Mouse (Mus musculus): Measurements from ENCODE around the gene Gm49342. TPM values are rescaled to one million over a fixed set of nuclear protein-coding genes. Genes with fewer than 3 reads are reported as not detected.

Gm49342 gene
- not detected for polyA plus RNA-seq (2014; fragmentation: Illumina TruSeq; extraction: RNeasy Lipid Tissue Mini Kit (QIAGEN cat#74804); ENCODE audit: low replicate concordance)

GRCm38 (mm10) chr14:50943932-50944667 is at the start of gene Gm49342:
Gene Gm49342 (plus strand): TSS chr14:50944517.

GRCm38 (mm10) chr14:50897374-50897765 is 46.9 kb upstream of the Gm49342 start, which contains the start of gene Klhl33:
Gene Klhl33 (minus strand): TSS chr14:50897507.

GRCm38 (mm10) chr14:50924281-50925064 is 19.8 kb upstream of the Gm49342 start, which contains the start of the genes Osgep and Apex1:
Gene Osgep (minus strand): TSS chr14:50924893.
Gene Apex1 (plus strand): TSS chr14:50924968.

GRCm38 (mm10) chr14:50930754-50931492 is 13.4 kb upstream of the Gm49342 start, which contains the start of the genes Pip4p1 and Pnp:
Gene Pip4p1 (minus strand): TSS chr14:50930856.
Gene Pnp (plus strand): TSS chr14:50931082.

GRCm38 (mm10) chr14:50955942-50956508 is 11.7 kb downstream of the Gm49342 start, which contains the start of gene Pnp2:
Gene Pnp2 (plus strand): TSS chr14:50955992.

GRCm38 (mm10) chr14:51007152-51007801 is 63.0 kb downstream of the Gm49342 start, which contains the start of gene Rnase10:
Gene Rnase10 (plus strand): TSS chr14:51007751.

Other genes with a start within 250 kb of the Gm49342 start
- gene Olfr748, start 237.1 kb upstream of the Gm49342 start, polyA plus RNA-seq (2014; fragmentation: Illumina TruSeq; extraction: RNeasy Lipid Tissue Mini Kit (QIAGEN cat#74804); ENCODE audit: low replicate concordance), result not detected
- not detected for gene Olfr749, start 199.4 kb upstream of the Gm49342 start, polyA plus RNA-seq (2014; fragmentation: Illumina TruSeq; extraction: RNeasy Lipid Tissue Mini Kit (QIAGEN cat#74804); ENCODE audit: low replicate concordance)
- 15.0 TPM for gene Ttc5, start 159.0 kb upstream of the Gm49342 start, polyA plus RNA-seq (2014; fragmentation: Illumina TruSeq; extraction: RNeasy Lipid Tissue Mini Kit (QIAGEN cat#74804); ENCODE audit: low replicate concordance)
- gene Ccnb1ip1, start 136.8 kb upstream of the Gm49342 start, polyA plus RNA-seq (2014; fragmentation: Illumina TruSeq; extraction: RNeasy Lipid Tissue Mini Kit (QIAGEN cat#74804); ENCODE audit: low replicate concordance), result not detected
- 40.6 TPM for gene Parp2, start 136.7 kb upstream of the Gm49342 start, polyA plus RNA-seq (2014; fragmentation: Illumina TruSeq; extraction: RNeasy Lipid Tissue Mini Kit (QIAGEN cat#74804); ENCODE audit: low replicate concordance)
- gene Tep1, start 74.0 kb upstream of the Gm49342 start, polyA plus RNA-seq (2014; fragmentation: Illumina TruSeq; extraction: RNeasy Lipid Tissue Mini Kit (QIAGEN cat#74804); ENCODE audit: low replicate concordance), result 55.9 TPM
- 5.5 TPM for gene Klhl33, start 47.0 kb upstream of the Gm49342 start, polyA plus RNA-seq (2014; fragmentation: Illumina TruSeq; extraction: RNeasy Lipid Tissue Mini Kit (QIAGEN cat#74804); ENCODE audit: low replicate concordance)
- 6.3 TPM for gene Osgep, start 19.6 kb upstream of the Gm49342 start, polyA plus RNA-seq (2014; fragmentation: Illumina TruSeq; extraction: RNeasy Lipid Tissue Mini Kit (QIAGEN cat#74804); ENCODE audit: low replicate concordance)
- 6.1 TPM for gene Apex1, start 19.5 kb upstream of the Gm49342 start, polyA plus RNA-seq (2014; fragmentation: Illumina TruSeq; extraction: RNeasy Lipid Tissue Mini Kit (QIAGEN cat#74804); ENCODE audit: low replicate concordance)
- 9.2 TPM for gene Pip4p1, start 13.7 kb upstream of the Gm49342 start, polyA plus RNA-seq (2014; fragmentation: Illumina TruSeq; extraction: RNeasy Lipid Tissue Mini Kit (QIAGEN cat#74804); ENCODE audit: low replicate concordance)
- 250 TPM for gene Pnp, start 13.4 kb upstream of the Gm49342 start, polyA plus RNA-seq (2014; fragmentation: Illumina TruSeq; extraction: RNeasy Lipid Tissue Mini Kit (QIAGEN cat#74804); ENCODE audit: low replicate concordance)
- gene Pnp2, start 11.5 kb downstream of the Gm49342 start, polyA plus RNA-seq (2014; fragmentation: Illumina TruSeq; extraction: RNeasy Lipid Tissue Mini Kit (QIAGEN cat#74804); ENCODE audit: low replicate concordance), result 51.2 TPM
- gene Rnase10, start 63.2 kb downstream of the Gm49342 start, polyA plus RNA-seq (2014; fragmentation: Illumina TruSeq; extraction: RNeasy Lipid Tissue Mini Kit (QIAGEN cat#74804); ENCODE audit: low replicate concordance), result not detected
- not detected for gene Rnase9, start 97.4 kb downstream of the Gm49342 start, polyA plus RNA-seq (2014; fragmentation: Illumina TruSeq; extraction: RNeasy Lipid Tissue Mini Kit (QIAGEN cat#74804); ENCODE audit: low replicate concordance)
- gene Rnase11, start 105.6 kb downstream of the Gm49342 start, polyA plus RNA-seq (2014; fragmentation: Illumina TruSeq; extraction: RNeasy Lipid Tissue Mini Kit (QIAGEN cat#74804); ENCODE audit: low replicate concordance), result not detected
- gene Rnase12, start 113.1 kb downstream of the Gm49342 start, polyA plus RNA-seq (2014; fragmentation: Illumina TruSeq; extraction: RNeasy Lipid Tissue Mini Kit (QIAGEN cat#74804); ENCODE audit: low replicate concordance), result not detected
- not detected for gene Olfr750, start 129.9 kb downstream of the Gm49342 start, polyA plus RNA-seq (2014; fragmentation: Illumina TruSeq; extraction: RNeasy Lipid Tissue Mini Kit (QIAGEN cat#74804); ENCODE audit: low replicate concordance)
- 270 TPM for gene Rnase4, start 146.6 kb downstream of the Gm49342 start, polyA plus RNA-seq (2014; fragmentation: Illumina TruSeq; extraction: RNeasy Lipid Tissue Mini Kit (QIAGEN cat#74804); ENCODE audit: low replicate concordance)
- gene Ang, start 146.6 kb downstream of the Gm49342 start, polyA plus RNA-seq (2014; fragmentation: Illumina TruSeq; extraction: RNeasy Lipid Tissue Mini Kit (QIAGEN cat#74804); ENCODE audit: low replicate concordance), result 15.4 TPM
- gene Eddm3b, start 169.9 kb downstream of the Gm49342 start, polyA plus RNA-seq (2014; fragmentation: Illumina TruSeq; extraction: RNeasy Lipid Tissue Mini Kit (QIAGEN cat#74804); ENCODE audit: low replicate concordance), result not detected
- 16.6 TPM for gene Rnase6, start 179.4 kb downstream of the Gm49342 start, polyA plus RNA-seq (2014; fragmentation: Illumina TruSeq; extraction: RNeasy Lipid Tissue Mini Kit (QIAGEN cat#74804); ENCODE audit: low replicate concordance)
- gene Rnase1, start 202.3 kb downstream of the Gm49342 start, polyA plus RNA-seq (2014; fragmentation: Illumina TruSeq; extraction: RNeasy Lipid Tissue Mini Kit (QIAGEN cat#74804); ENCODE audit: low replicate concordance), result 1,041 TPM
- not detected for gene Rnase2b, start 217.7 kb downstream of the Gm49342 start, polyA plus RNA-seq (2014; fragmentation: Illumina TruSeq; extraction: RNeasy Lipid Tissue Mini Kit (QIAGEN cat#74804); ENCODE audit: low replicate concordance)

Data from small intestine, adult 10 weeks (tissue).